Mouse (Mus musculus): ENCODE measurements around the gene Ier3. TPM values are rescaled to one million over a fixed set of nuclear protein-coding genes. Genes with fewer than 3 reads are reported as not detected.

Gene Ier3
- 6.6 and 7.5 TPM in 2 replicates for polyA plus RNA-seq (2014; fragmentation: Nextera tagmentation; extraction: Ambion mirVana)

GRCm38 (mm10) chr17:35821439-35822430, at the start of gene Ier3:
Ier3 (plus strand) TSS chr17:35821684.
- H3K4me2 ChIP-seq (replicated peaks), result peak within 1 kb of the TSS; percentile 67
- no peaks in the 10 kb centered on the region for H3K9me3 ChIP-seq (ENCODE audit: control insufficient read depth, low read length)
- peaks cover 30% of the 10 kb centered on the region for H3K4me1 ChIP-seq (replicated peaks; ENCODE audit: control insufficient read depth, insufficient read depth, low read length)
- WGBS, result under 1% methylated on average over 62 of the region's 62 CpGs
- DNase-seq (ENCODE audit: low spot score) (peak; percentile 64), ATAC-seq (ENCODE audit: low FRiP score) (no peak)
- peaks cover 13% of the 10 kb centered on the region for H3K36me3 ChIP-seq (replicated peaks; ENCODE audit: control insufficient read depth, insufficient read depth)
- H3K27ac ChIP-seq, result peak within 1 kb of the TSS; percentile 67; the same call in 1 of the 2 replicates
- peak within 1 kb of the TSS; percentile 55 for H3K4me3 ChIP-seq (replicated peaks; ENCODE audit: low read length)
- H3K9ac ChIP-seq, result peak within 1 kb of the TSS; percentile 75
- peaks cover 15% of the 10 kb centered on the region for H3K27me3 ChIP-seq (ENCODE audit: control insufficient read depth, insufficient read depth, low read length)

- DNase-seq (ENCODE audit: low spot score) (peak; percentile 56), ATAC-seq (ENCODE audit: low FRiP score) (no peak)
- H3K27ac ChIP-seq, result no peak overlapping the region
- no peaks in the 10 kb centered on the region for H3K9me3 ChIP-seq (ENCODE audit: control insufficient read depth, low read length)
- H3K36me3 ChIP-seq (replicated peaks; ENCODE audit: control insufficient read depth, insufficient read depth), result no peaks in the 10 kb centered on the region
- H3K4me3 ChIP-seq (replicated peaks; ENCODE audit: low read length), result no peak overlapping the region
- no peak overlapping the region for H3K9ac ChIP-seq
- 63% methylated on average over 13 of the region's 13 CpGs for WGBS
- H3K4me2 ChIP-seq (replicated peaks), result no peak overlapping the region
- no peaks in the 10 kb centered on the region; the same call in 1 of the 2 replicates for H3K4me1 ChIP-seq (replicated peaks; ENCODE audit: control insufficient read depth, insufficient read depth, low read length)
- H3K27me3 ChIP-seq (ENCODE audit: control insufficient read depth, insufficient read depth, low read length), result no peaks in the 10 kb centered on the region
Observed at GRCm38 (mm10) chr17:35776811-35777609, 44.5 kb upstream of the Ier3 start.

GRCm38 (mm10) chr17:35778965-35779364, 42.5 kb upstream of the Ier3 start:
- DNase-seq (ENCODE audit: low spot score), result no peak
- no peak overlapping the region for H3K27ac ChIP-seq
- ATAC-seq (ENCODE audit: low FRiP score), result no peak
- H3K36me3 ChIP-seq (replicated peaks; ENCODE audit: control insufficient read depth, insufficient read depth), result no peaks in the 10 kb centered on the region
- WGBS, result 82% methylated on average over 6 of the region's 6 CpGs
- no peak overlapping the region for H3K4me3 ChIP-seq (replicated peaks; ENCODE audit: low read length)
- no peaks in the 10 kb centered on the region for H3K9me3 ChIP-seq (ENCODE audit: control insufficient read depth, low read length)
- no peaks in the 10 kb centered on the region for H3K27me3 ChIP-seq (ENCODE audit: control insufficient read depth, insufficient read depth, low read length)
- H3K9ac ChIP-seq, result no peak overlapping the region
- H3K4me2 ChIP-seq (replicated peaks), result no peak overlapping the region
- H3K4me1 ChIP-seq (replicated peaks; ENCODE audit: control insufficient read depth, insufficient read depth, low read length), result no peaks in the 10 kb centered on the region; the same call in 1 of the 2 replicates

GRCm38 (mm10) chr17:35779466-35780205, 41.8 kb upstream of the Ier3 start:
- Histone ChIP-seq H3K9ac (no peak overlapping the region), H3K36me3 (replicated peaks; ENCODE audit: control insufficient read depth, insufficient read depth) (no peaks in the 10 kb centered on the region), H3K4me1 (replicated peaks; ENCODE audit: control insufficient read depth, insufficient read depth, low read length) (no peaks in the 10 kb centered on the region; the same call in 1 of the 2 replicates), H3K4me3 (replicated peaks; ENCODE audit: low read length) (no peak overlapping the region), H3K27me3 (ENCODE audit: control insufficient read depth, insufficient read depth, low read length) (no peaks in the 10 kb centered on the region), H3K4me2 (replicated peaks) (no peak overlapping the region), H3K9me3 (ENCODE audit: control insufficient read depth, low read length) (no peaks in the 10 kb centered on the region), H3K27ac (no peak overlapping the region)
- no peak for DNase-seq (ENCODE audit: low spot score)
- ATAC-seq (ENCODE audit: low FRiP score), result no peak
- 73% methylated on average over 10 of the region's 10 CpGs for WGBS

- no peak for DNase-seq (ENCODE audit: low spot score)
- no peak overlapping the region for H3K27ac ChIP-seq
- H3K36me3 ChIP-seq (replicated peaks; ENCODE audit: control insufficient read depth, insufficient read depth), result no peaks in the 10 kb centered on the region
- WGBS, result 92% methylated on average over 7 of the region's 7 CpGs
- no peak for ATAC-seq (ENCODE audit: low FRiP score)
- no peaks in the 10 kb centered on the region for H3K27me3 ChIP-seq (ENCODE audit: control insufficient read depth, insufficient read depth, low read length)
- H3K9ac ChIP-seq, result no peak overlapping the region
- no peak overlapping the region for H3K4me2 ChIP-seq (replicated peaks)
- H3K9me3 ChIP-seq (ENCODE audit: control insufficient read depth, low read length), result no peaks in the 10 kb centered on the region
- H3K4me3 ChIP-seq (replicated peaks; ENCODE audit: low read length), result no peak overlapping the region
- H3K4me1 ChIP-seq (replicated peaks; ENCODE audit: control insufficient read depth, insufficient read depth, low read length), result no peaks in the 10 kb centered on the region; the same call in 1 of the 2 replicates
Observed at GRCm38 (mm10) chr17:35780362-35780761, 41.1 kb upstream of the Ier3 start.

- no peak for DNase-seq (ENCODE audit: low spot score)
- no peak for ATAC-seq (ENCODE audit: low FRiP score)
- no peak overlapping the region for H3K4me2 ChIP-seq (replicated peaks)
- no peak overlapping the region for H3K27ac ChIP-seq
- H3K36me3 ChIP-seq (replicated peaks; ENCODE audit: control insufficient read depth, insufficient read depth), result no peaks in the 10 kb centered on the region
- no peaks in the 10 kb centered on the region for H3K9me3 ChIP-seq (ENCODE audit: control insufficient read depth, low read length)
- H3K9ac ChIP-seq, result no peak overlapping the region
- no peak overlapping the region for H3K4me3 ChIP-seq (replicated peaks; ENCODE audit: low read length)
- no peaks in the 10 kb centered on the region for H3K27me3 ChIP-seq (ENCODE audit: control insufficient read depth, insufficient read depth, low read length)
- no peaks in the 10 kb centered on the region; the same call in 1 of the 2 replicates for H3K4me1 ChIP-seq (replicated peaks; ENCODE audit: control insufficient read depth, insufficient read depth, low read length)
- 78% methylated on average over 2 of the region's 2 CpGs for WGBS
Observed at GRCm38 (mm10) chr17:35782398-35782797, 39.1 kb upstream of the Ier3 start.

GRCm38 (mm10) chr17:35782924-35783323, 38.6 kb upstream of the Ier3 start:
- H3K36me3 ChIP-seq (replicated peaks; ENCODE audit: control insufficient read depth, insufficient read depth), result no peaks in the 10 kb centered on the region
- 90% methylated on average over 5 of the region's 5 CpGs for WGBS
- H3K9ac ChIP-seq, result no peak overlapping the region
- no peak overlapping the region for H3K27ac ChIP-seq
- H3K9me3 ChIP-seq (ENCODE audit: control insufficient read depth, low read length), result no peaks in the 10 kb centered on the region
- H3K4me3 ChIP-seq (replicated peaks; ENCODE audit: low read length), result no peak overlapping the region
- H3K4me2 ChIP-seq (replicated peaks), result no peak overlapping the region
- ATAC-seq (ENCODE audit: low FRiP score), result no peak
- no peak for DNase-seq (ENCODE audit: low spot score)
- H3K27me3 ChIP-seq (ENCODE audit: control insufficient read depth, insufficient read depth, low read length), result no peaks in the 10 kb centered on the region
- no peaks in the 10 kb centered on the region for H3K4me1 ChIP-seq (replicated peaks; ENCODE audit: control insufficient read depth, insufficient read depth, low read length)

- H3K9ac ChIP-seq, result no peak overlapping the region
- H3K4me2 ChIP-seq (replicated peaks), result no peak overlapping the region
- H3K9me3 ChIP-seq (ENCODE audit: control insufficient read depth, low read length), result no peaks in the 10 kb centered on the region
- H3K27ac ChIP-seq, result no peak overlapping the region
- no peaks in the 10 kb centered on the region for H3K36me3 ChIP-seq (replicated peaks; ENCODE audit: control insufficient read depth, insufficient read depth)
- ATAC-seq (ENCODE audit: low FRiP score), result peak; percentile 57; the same call in 1 of the 2 replicates
- no peaks in the 10 kb centered on the region for H3K4me1 ChIP-seq (replicated peaks; ENCODE audit: control insufficient read depth, insufficient read depth, low read length)
- H3K27me3 ChIP-seq (ENCODE audit: control insufficient read depth, insufficient read depth, low read length), result no peaks in the 10 kb centered on the region
- no peak overlapping the region for H3K4me3 ChIP-seq (replicated peaks; ENCODE audit: low read length)
- 69% methylated on average over 6 of the region's 6 CpGs for WGBS
- no peak for DNase-seq (ENCODE audit: low spot score)
Observed at GRCm38 (mm10) chr17:35783944-35784343, 37.5 kb upstream of the Ier3 start.
